ENCODE assay signal across 25 mouse cellular contexts in genomic region chr11:7156427-7156826, GRCm38 (mm10). TPM values are rescaled to one million over a fixed set of nuclear protein-coding genes. Genes with fewer than 3 reads are reported as not detected.
"Had no signal": no experiment of that assay in that cellular context is flagged by ENCODE, and none has a peak within 500 bp of the region (broad histone marks: within the 10 kb centered on the region; RNA-seq: fewer than 3 reads in every experiment).

No protein-coding gene starts in this region.

- ATAC-seq: lung, postnatal 0 days; midbrain, embryonic 13.5 days; midbrain, embryonic 15.5 days had no signal

- H3K27me3 ChIP-seq: liver, embryonic 15.5 days; lung, embryonic 15.5 days; megakaryocyte, embryonic 14.5 days; midbrain, embryonic 13.5 days; midbrain, embryonic 15.5 days; neural tube, embryonic 13.5 days; neural tube, embryonic 15.5 days; stomach, embryonic 15.5 days had no signal

- H3K4me2 ChIP-seq: liver, embryonic 15.5 days; lung, embryonic 15.5 days; midbrain, embryonic 11.5 days; midbrain, embryonic 13.5 days; midbrain, embryonic 15.5 days; neural tube, embryonic 13.5 days; neural tube, embryonic 15.5 days; stomach, embryonic 15.5 days had no signal

- H3K4me3 ChIP-seq: liver, embryonic 15.5 days; lung, embryonic 15.5 days; megakaryocyte, embryonic 14.5 days; midbrain, embryonic 13.5 days; midbrain, embryonic 15.5 days; neural tube, embryonic 13.5 days; neural tube, embryonic 15.5 days; stomach, embryonic 15.5 days had no signal

- DNase-seq: lung, adult 2 months; lung, postnatal 14 days; lung, postnatal 36 days; retina, postnatal 1 day; right cerebral cortex, adult 18-20 months; right cerebral cortex, postnatal 25 days; right cerebral cortex, postnatal 4 days; thymus, adult 2 months; thymus, postnatal 25 days had no signal

- H3K36me3 ChIP-seq: liver, embryonic 15.5 days; lung, embryonic 15.5 days; midbrain, embryonic 13.5 days; midbrain, embryonic 15.5 days; stomach, embryonic 15.5 days had no signal

- H3K9ac ChIP-seq: liver, embryonic 15.5 days; lung, embryonic 15.5 days; midbrain, embryonic 13.5 days; midbrain, embryonic 15.5 days; neural tube, embryonic 13.5 days; neural tube, embryonic 15.5 days; stomach, embryonic 15.5 days had no signal

- H3K27ac ChIP-seq: liver, embryonic 15.5 days; lung, embryonic 15.5 days; macrophage; midbrain, embryonic 13.5 days; midbrain, embryonic 15.5 days; neural tube, embryonic 13.5 days; neural tube, embryonic 15.5 days; stomach, embryonic 15.5 days; stomach, postnatal 0 days had no signal

- H3K9me3 ChIP-seq: liver, embryonic 15.5 days; lung, embryonic 15.5 days; midbrain, embryonic 13.5 days; midbrain, embryonic 15.5 days; neural tube, embryonic 13.5 days; neural tube, embryonic 15.5 days; stomach, embryonic 15.5 days had no signal

RNA-seq across cellular contexts. Expression of gene Gm11985, which starts 31.9 kb away (rescaled TPM):
- polyA plus RNA-seq: liver, embryonic 15.5 days; lung, adult 2 months; lung, embryonic 15.5 days; lung, postnatal 0 days; macrophage; midbrain, embryonic 11.5 days; midbrain, embryonic 13.5 days; midbrain, embryonic 15.5 days; midbrain, postnatal 0 days; neural tube, embryonic 11.5 days; neural tube, embryonic 13.5 days; neural tube, embryonic 15.5 days; spleen, adult 2 months; stomach, embryonic 15.5 days; stomach, postnatal 0 days; thymus, adult 2 months; urinary bladder, adult 2 months had no signal

RNA-seq across cellular contexts. Expression of gene Igfbp1, which starts 41.2 kb away (rescaled TPM):
- polyA plus RNA-seq: macrophage; midbrain, embryonic 15.5 days; midbrain, postnatal 0 days; spleen, adult 2 months; urinary bladder, adult 2 months had no signal

RNA-seq across cellular contexts. Expression of gene Igfbp3, which starts 57.3 kb away (rescaled TPM):
- polyA plus RNA-seq: macrophage had no signal
